Mouse (Mus musculus): ENCODE results near the gene Pank1.

Gene Pank1

DNA sequence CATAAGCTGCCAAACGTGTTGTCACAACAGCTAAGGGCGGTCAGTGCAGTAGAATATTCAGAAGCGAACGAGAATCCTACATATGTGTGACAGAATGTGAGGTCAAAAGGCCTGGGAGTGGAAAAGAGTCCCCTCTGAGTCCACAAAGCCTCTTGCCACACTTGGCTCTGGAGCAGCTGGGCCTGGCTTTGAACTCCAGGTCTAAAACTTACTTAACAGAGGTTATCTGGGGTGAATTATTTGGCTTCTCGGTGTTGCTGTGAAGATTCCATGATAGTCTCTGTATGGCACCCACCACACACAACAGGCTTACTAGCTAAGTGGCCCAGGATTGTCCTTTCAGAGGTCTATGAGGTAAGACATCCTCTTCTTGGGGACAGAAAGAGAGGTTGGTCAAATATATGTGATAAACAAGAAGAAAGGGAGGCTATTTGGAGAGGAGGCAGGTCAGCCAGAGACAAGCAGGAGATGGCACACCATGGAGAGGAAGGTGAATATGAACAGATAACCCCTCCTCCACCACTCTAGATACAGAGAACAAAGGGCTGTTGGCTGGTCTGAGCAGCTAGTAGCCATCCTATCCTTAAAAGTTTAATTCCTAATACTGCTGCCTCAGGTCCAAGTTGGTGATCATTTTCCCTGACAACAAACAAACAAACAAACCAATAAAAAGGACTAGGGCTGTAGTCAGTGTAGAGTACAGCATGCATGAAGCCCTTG lies 51.2 kb downstream of the Pank1 start:
- Histone ChIP-seq H3K36me3 (ENCODE audit: insufficient read depth, low read length) (peaks cover 13% of the 10 kb centered on the region), H3K9me3 (ENCODE audit: low read length) (no peaks in the 10 kb centered on the region), H3K4me1 (replicated peaks; ENCODE audit: low read depth, low read length) (peaks cover 23% of the 10 kb centered on the region), H3K4me3 (replicated peaks; ENCODE audit: low read length) (no peak overlapping the region), H3K27me3 (ENCODE audit: insufficient read depth, low read length) (no peaks in the 10 kb centered on the region)
- TF ChIP-seq POU5F1 (IDR thresholded peaks at IDR 0.05; ENCODE audit: borderline replicate concordance, low read length): no peak
- no peak for TF ChIP-seq NANOG (IDR thresholded peaks at IDR 0.05; ENCODE audit: borderline replicate concordance, low read length)
- TF ChIP-seq CTCF (conservative IDR thresholded peaks at IDR 0.05; ENCODE audit: low read length): no peak

DNA sequence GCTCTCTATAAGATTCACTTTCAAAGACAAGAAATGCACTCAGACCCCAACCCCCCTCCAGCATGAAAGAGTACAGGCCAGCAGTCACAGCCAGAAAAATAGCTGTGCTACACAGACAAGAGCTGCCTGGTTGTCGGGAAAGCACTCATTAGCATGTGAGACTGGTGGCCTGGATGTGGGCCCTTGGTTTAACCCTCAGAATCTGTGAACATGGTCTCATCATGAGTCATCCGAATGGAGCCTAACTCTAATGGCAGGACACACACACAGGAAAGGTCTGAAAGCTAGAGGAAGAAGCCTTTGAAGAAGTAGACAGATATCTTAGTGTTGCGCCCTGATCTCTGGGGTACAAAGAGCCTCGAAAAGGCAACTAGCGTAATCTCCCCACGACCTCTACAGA lies 51.8 kb downstream of the Pank1 start:
- Histone ChIP-seq H3K4me3 (replicated peaks; ENCODE audit: low read length) (no peak overlapping the region), H3K27me3 (ENCODE audit: insufficient read depth, low read length) (no peaks in the 10 kb centered on the region), H3K9me3 (ENCODE audit: low read length) (no peaks in the 10 kb centered on the region), H3K36me3 (ENCODE audit: insufficient read depth, low read length) (peaks cover 13% of the 10 kb centered on the region), H3K4me1 (replicated peaks; ENCODE audit: low read depth, low read length) (peaks cover 19% of the 10 kb centered on the region)
- TF ChIP-seq POU5F1 (IDR thresholded peaks at IDR 0.05; ENCODE audit: borderline replicate concordance, low read length) (no peak), NANOG (IDR thresholded peaks at IDR 0.05; ENCODE audit: borderline replicate concordance, low read length) (no peak), CTCF (conservative IDR thresholded peaks at IDR 0.05; ENCODE audit: low read length) (no peak)

DNA sequence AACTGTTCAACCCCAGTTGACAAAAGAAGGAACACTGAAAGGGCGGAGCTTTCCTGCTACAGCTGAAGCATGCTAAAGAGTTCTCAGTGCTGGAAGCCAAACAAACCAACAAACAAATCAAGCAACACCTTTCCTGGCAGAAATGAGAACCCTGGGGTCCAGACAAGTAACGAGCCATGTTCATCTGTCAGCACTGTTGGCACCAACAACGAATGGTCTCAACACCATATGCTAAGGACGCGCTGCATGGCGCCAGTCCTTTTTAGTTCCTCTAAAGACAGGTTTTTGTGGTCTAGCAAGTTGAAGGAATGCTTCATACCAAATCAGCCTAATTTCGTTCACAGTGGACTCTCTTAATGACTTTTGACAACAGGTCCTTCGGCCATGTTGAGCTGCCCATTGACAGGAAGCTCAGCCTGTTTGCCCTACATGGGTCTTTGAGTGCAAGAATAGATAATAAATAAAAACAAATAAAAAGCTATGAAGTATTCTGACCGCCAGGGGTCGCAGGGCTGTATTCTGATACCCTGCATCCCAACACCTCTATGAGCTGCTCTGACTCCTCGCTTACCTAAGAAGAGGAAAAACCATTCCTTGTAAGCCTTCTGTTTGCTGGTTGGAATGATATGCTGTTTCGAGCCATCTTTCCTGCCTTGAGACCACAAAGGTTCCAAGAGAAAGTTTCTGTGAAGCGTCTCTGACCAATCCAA lies 53.2 kb downstream of the Pank1 start:
- Histone ChIP-seq H3K9me3 (ENCODE audit: low read length) (no peaks in the 10 kb centered on the region), H3K27me3 (ENCODE audit: insufficient read depth, low read length) (no peaks in the 10 kb centered on the region), H3K36me3 (ENCODE audit: insufficient read depth, low read length) (peaks cover 20% of the 10 kb centered on the region), H3K4me3 (replicated peaks; ENCODE audit: low read length) (no peak overlapping the region), H3K4me1 (replicated peaks; ENCODE audit: low read depth, low read length) (peaks cover 19% of the 10 kb centered on the region)
- TF ChIP-seq CTCF (conservative IDR thresholded peaks at IDR 0.05; ENCODE audit: low read length): peak; percentile 77
- no peak for TF ChIP-seq POU5F1 (IDR thresholded peaks at IDR 0.05; ENCODE audit: borderline replicate concordance, low read length)
- TF ChIP-seq NANOG (IDR thresholded peaks at IDR 0.05; ENCODE audit: borderline replicate concordance, low read length): no peak

GRCm38 (mm10) chr19:34819577-34820170 lies 59.6 kb downstream of the Pank1 start:
- Histone ChIP-seq H3K36me3 (ENCODE audit: insufficient read depth, low read length) (peaks cover 22% of the 10 kb centered on the region), H3K4me3 (replicated peaks; ENCODE audit: low read length) (no peak overlapping the region), H3K9me3 (ENCODE audit: low read length) (no peaks in the 10 kb centered on the region), H3K4me1 (replicated peaks; ENCODE audit: low read depth, low read length) (peaks cover 6% of the 10 kb centered on the region; the same call in 1 of the 2 replicates), H3K27me3 (ENCODE audit: insufficient read depth, low read length) (no peaks in the 10 kb centered on the region)
- no peak for TF ChIP-seq CTCF (conservative IDR thresholded peaks at IDR 0.05; ENCODE audit: low read length)
- no peak for TF ChIP-seq NANOG (IDR thresholded peaks at IDR 0.05; ENCODE audit: borderline replicate concordance, low read length)
- TF ChIP-seq POU5F1 (IDR thresholded peaks at IDR 0.05; ENCODE audit: borderline replicate concordance, low read length): no peak

- Histone ChIP-seq H3K4me1 (replicated peaks; ENCODE audit: low read depth, low read length) (no peaks in the 10 kb centered on the region), H3K27me3 (ENCODE audit: insufficient read depth, low read length) (no peaks in the 10 kb centered on the region), H3K36me3 (ENCODE audit: insufficient read depth, low read length) (peaks cover 7% of the 10 kb centered on the region), H3K4me3 (replicated peaks; ENCODE audit: low read length) (no peak overlapping the region), H3K9me3 (ENCODE audit: low read length) (no peaks in the 10 kb centered on the region)
- no peak for TF ChIP-seq CTCF (conservative IDR thresholded peaks at IDR 0.05; ENCODE audit: low read length)
- TF ChIP-seq NANOG (IDR thresholded peaks at IDR 0.05; ENCODE audit: borderline replicate concordance, low read length): no peak
- TF ChIP-seq POU5F1 (IDR thresholded peaks at IDR 0.05; ENCODE audit: borderline replicate concordance, low read length): no peak
Measured at GRCm38 (mm10) chr19:34815371-34815770, 63.9 kb downstream of the Pank1 start.

DNA sequence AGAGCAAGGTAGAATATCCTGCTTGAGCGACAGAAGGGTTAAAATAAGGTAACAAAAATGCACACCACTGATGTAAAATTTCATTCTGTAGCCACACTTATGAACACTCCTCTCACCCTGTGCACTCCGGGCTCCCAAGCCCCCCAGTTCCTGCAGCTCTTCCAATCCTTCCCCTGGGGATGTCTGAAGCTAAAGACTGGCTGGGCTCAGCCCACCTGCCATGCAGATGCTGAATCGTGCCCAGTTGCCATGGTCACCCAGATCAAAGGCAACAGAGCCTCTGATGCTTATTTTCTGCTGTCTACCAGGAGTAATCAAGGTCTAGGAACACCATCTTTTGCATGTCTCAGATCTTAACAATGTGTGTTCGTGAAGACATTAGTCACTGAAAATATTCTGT lies 64.6 kb downstream of the Pank1 start:
- H3K9me3 ChIP-seq (ENCODE audit: low read length): no peaks in the 10 kb centered on the region
- TF ChIP-seq POU5F1 (IDR thresholded peaks at IDR 0.05; ENCODE audit: borderline replicate concordance, low read length) (no peak), NANOG (IDR thresholded peaks at IDR 0.05; ENCODE audit: borderline replicate concordance, low read length) (no peak), CTCF (conservative IDR thresholded peaks at IDR 0.05; ENCODE audit: low read length) (no peak)
- no peak overlapping the region for H3K4me3 ChIP-seq (replicated peaks; ENCODE audit: low read length)
- no peaks in the 10 kb centered on the region for H3K4me1 ChIP-seq (replicated peaks; ENCODE audit: low read depth, low read length)
- H3K27me3 ChIP-seq (ENCODE audit: insufficient read depth, low read length): no peaks in the 10 kb centered on the region
- H3K36me3 ChIP-seq (ENCODE audit: insufficient read depth, low read length): peaks cover 6% of the 10 kb centered on the region; the same call in 1 of the 2 replicates

DNA sequence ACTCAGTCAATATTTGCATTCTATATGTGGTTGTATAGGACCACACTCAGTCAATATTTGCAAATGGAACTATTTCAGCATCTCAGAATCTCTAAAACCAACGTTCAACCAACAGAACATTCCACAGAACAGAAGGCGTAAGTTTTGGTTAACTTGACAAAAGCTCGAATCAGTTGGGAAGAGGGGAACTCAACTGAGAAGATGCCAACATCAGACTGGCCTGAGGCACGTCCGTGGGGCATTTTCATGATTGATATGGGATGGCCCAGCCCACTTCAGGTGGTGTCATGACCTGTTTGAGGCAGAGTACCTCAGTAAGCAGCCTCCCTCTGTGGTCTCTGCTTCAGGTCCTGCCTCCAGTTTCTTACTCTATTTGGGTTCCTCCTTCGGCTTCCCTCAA lies 65.3 kb downstream of the Pank1 start:
- no peak for TF ChIP-seq CTCF (conservative IDR thresholded peaks at IDR 0.05; ENCODE audit: low read length)
- TF ChIP-seq POU5F1 (IDR thresholded peaks at IDR 0.05; ENCODE audit: borderline replicate concordance, low read length): no peak
- TF ChIP-seq NANOG (IDR thresholded peaks at IDR 0.05; ENCODE audit: borderline replicate concordance, low read length): no peak
- no peak overlapping the region for H3K4me3 ChIP-seq (replicated peaks; ENCODE audit: low read length)
- H3K4me1 ChIP-seq (replicated peaks; ENCODE audit: low read depth, low read length): no peaks in the 10 kb centered on the region
- no peaks in the 10 kb centered on the region for H3K27me3 ChIP-seq (ENCODE audit: insufficient read depth, low read length)
- H3K36me3 ChIP-seq (ENCODE audit: insufficient read depth, low read length): no peaks in the 10 kb centered on the region; the same call in 1 of the 2 replicates
- no peaks in the 10 kb centered on the region for H3K9me3 ChIP-seq (ENCODE audit: low read length)

- Histone ChIP-seq H3K9me3 (ENCODE audit: low read length) (no peaks in the 10 kb centered on the region), H3K4me3 (replicated peaks; ENCODE audit: low read length) (no peak overlapping the region), H3K36me3 (ENCODE audit: insufficient read depth, low read length) (no peaks in the 10 kb centered on the region; the same call in 1 of the 2 replicates), H3K27me3 (ENCODE audit: insufficient read depth, low read length) (no peaks in the 10 kb centered on the region), H3K4me1 (replicated peaks; ENCODE audit: low read depth, low read length) (no peaks in the 10 kb centered on the region)
- TF ChIP-seq POU5F1 (IDR thresholded peaks at IDR 0.05; ENCODE audit: borderline replicate concordance, low read length): no peak
- no peak for TF ChIP-seq CTCF (conservative IDR thresholded peaks at IDR 0.05; ENCODE audit: low read length)
- no peak for TF ChIP-seq NANOG (IDR thresholded peaks at IDR 0.05; ENCODE audit: borderline replicate concordance, low read length)
Measured at GRCm38 (mm10) chr19:34813533-34813932, 65.7 kb downstream of the Pank1 start.

Measured in E14TG2a.4 (cell line).